Mouse (Mus musculus) liver, embryonic 13.5 days (tissue): Measurements from ENCODE around the gene Gm10024. TPM values are rescaled to one million over a fixed set of nuclear protein-coding genes. Genes with fewer than 3 reads are reported as not detected.
"Not testable (repeated sequence)": the region's sequence is repeated elsewhere in the genome, so short reads cannot be mapped to it uniquely, and the experiment has no call there.

Experiments
- ATAC-seq: fragments of 200-750 bp; cut with Nextera tagmentation; 2 replicates; pipeline ENCODE4 v1.8.0; 2017; ENCODE audit warnings: low read depth, mild to moderate bottlenecking, moderate number of reproducible peaks, moderate library complexity
- DNase-seq: peaks from one replicate; pipeline ENCODE4 v3.0.0; 2022
- H3K27ac ChIP-seq: fragments of 300-500 bp; sonication (generic); 2 replicates; pipeline ENCODE4 v1.5.1; 2015; ENCODE audit warnings: moderate library complexity, mild to moderate bottlenecking, inconsistent platforms
- H3K27me3 ChIP-seq: fragments of 300-500 bp; sonication (generic); 2 replicates; pipeline ENCODE4 v1.6.1; 2015; ENCODE audit warnings: mild to moderate bottlenecking, inconsistent platforms
- H3K36me3 ChIP-seq: fragments of 300-500 bp; sonication (generic); 2 replicates; pipeline ENCODE4 v1.6.1; 2015; ENCODE audit warnings: mild to moderate bottlenecking, inconsistent platforms
- H3K4me1 ChIP-seq: fragments of 300-500 bp; sonication (generic); replicated peaks from 2 replicates; pipeline ENCODE4 v1.6.1; 2015; ENCODE audit warnings: inconsistent platforms
- H3K4me2 ChIP-seq: fragments of 300-500 bp; sonication (generic); 2 replicates; pipeline ENCODE4 v1.6.1; 2015; ENCODE audit warnings: inconsistent platforms, mild to moderate bottlenecking, moderate library complexity
- H3K4me3 ChIP-seq: fragments of 300-500 bp; sonication (generic); replicated peaks from 2 replicates; pipeline ENCODE4 v1.5.1; 2015; ENCODE audit warnings: mild to moderate bottlenecking, inconsistent platforms
- H3K9ac ChIP-seq: fragments of 300-500 bp; sonication (generic); 2 replicates; pipeline ENCODE4 v1.6.1; 2015; ENCODE audit warnings: mild to moderate bottlenecking, inconsistent platforms
- H3K9me3 ChIP-seq: fragments of 300-500 bp; sonication (generic); replicated peaks from 2 replicates; pipeline ENCODE4 v1.6.1; 2016; ENCODE audit warnings: inconsistent platforms
- WGBS: fragments of 180-500 bp; shearing (Covaris S2); methylation state at CpG from one replicate; pipeline ENCODE4 v1.1.7; 2015; ENCODE audit not compliant: insufficient replicate concordance; 5-methylcytosine and 5-hydroxymethylcytosine counted together
- polyA plus RNA-seq: library from polyadenylated mRNA; unstranded; fragments of >200 nt; fragmentation: Nextera tagmentation; extraction: Ambion mirVana; gene quantifications from 2 replicates; pipeline ENCODE4 v1.2.1, GENCODE M21; 2015

Gm10024 gene
- polyA plus RNA-seq, 1 experiment from 2014 or later: not detected

- no peaks in the 10 kb centered on the region for H3K36me3 ChIP-seq
- no peak overlapping the region for H3K9ac ChIP-seq
- ATAC-seq (no peak), DNase-seq (no peak)
- H3K27ac ChIP-seq: no peak overlapping the region
- no peaks in the 10 kb centered on the region for H3K4me1 ChIP-seq
- no peaks in the 10 kb centered on the region for H3K27me3 ChIP-seq
- H3K4me3 ChIP-seq: no peak overlapping the region
- H3K4me2 ChIP-seq: no peak overlapping the region
- peaks cover 3% of the 10 kb centered on the region; the same call in 1 of the 2 replicates for H3K9me3 ChIP-seq
- 79% methylated on average over 1 of the region's 1 CpGs for WGBS
Observed at GRCm38 (mm10) chr10:77735928-77736327, 24.7 kb downstream of the Gm10024 start.

GRCm38 (mm10) chr10:77738929-77739328 is 27.7 kb downstream of the Gm10024 start:
- H3K4me3 ChIP-seq: no peak overlapping the region
- H3K9ac ChIP-seq: no peak overlapping the region
- no peaks in the 10 kb centered on the region for H3K36me3 ChIP-seq
- no peak overlapping the region for H3K27ac ChIP-seq
- peaks cover 3% of the 10 kb centered on the region; the same call in 1 of the 2 replicates for H3K9me3 ChIP-seq
- WGBS: 56% methylated on average over 4 of the region's 4 CpGs
- ATAC-seq (no peak), DNase-seq (no peak)
- no peak overlapping the region for H3K4me2 ChIP-seq
- H3K4me1 ChIP-seq: no peaks in the 10 kb centered on the region
- H3K27me3 ChIP-seq: no peaks in the 10 kb centered on the region

GRCm38 (mm10) chr10:77741924-77742688 is 30.8 kb downstream of the Gm10024 start, which contains the start of gene Gm18596:
Gene Gm18596, minus strand, starts transcription at chr10:77742638.
- not testable (repeated sequence) for ATAC-seq, DNase-seq, H3K4me3 ChIP-seq, H3K27ac ChIP-seq, H3K27me3 ChIP-seq, H3K4me2 ChIP-seq, H3K9me3 ChIP-seq, H3K9ac ChIP-seq, H3K4me1 ChIP-seq, H3K36me3 ChIP-seq
- WGBS: 65% methylated on average over 4 of the region's 5 CpGs

GRCm38 (mm10) chr10:77750686-77751085 is 39.4 kb downstream of the Gm10024 start:
- H3K9ac ChIP-seq, DNase-seq, ATAC-seq, H3K4me2 ChIP-seq, H3K9me3 ChIP-seq, H3K4me1 ChIP-seq, H3K27me3 ChIP-seq, H3K36me3 ChIP-seq, H3K4me3 ChIP-seq, H3K27ac ChIP-seq: not testable (repeated sequence)
- 52% methylated on average over 1 of the region's 1 CpGs for WGBS

- not testable (repeated sequence) for H3K4me1 ChIP-seq, H3K9ac ChIP-seq, H3K4me3 ChIP-seq, H3K4me2 ChIP-seq, ATAC-seq, H3K27ac ChIP-seq, DNase-seq, H3K36me3 ChIP-seq, H3K27me3 ChIP-seq, H3K9me3 ChIP-seq
- WGBS: 45% methylated on average over 1 of the region's 1 CpGs
Observed at GRCm38 (mm10) chr10:77751254-77751653, 40.0 kb downstream of the Gm10024 start, which contains the start of gene Gm9736. Gene Gm9736, minus strand, starts transcription at chr10:77751354.

- not testable (repeated sequence) for H3K27ac ChIP-seq, DNase-seq
- WGBS: 39% methylated on average over 3 of the region's 3 CpGs
Observed at GRCm38 (mm10) chr10:77752312-77752711, 41.1 kb downstream of the Gm10024 start.

GRCm38 (mm10) chr10:77753448-77753847 is 42.2 kb downstream of the Gm10024 start:
- no peaks in the 10 kb centered on the region for H3K36me3 ChIP-seq
- no peaks in the 10 kb centered on the region for H3K4me1 ChIP-seq
- no peak overlapping the region for H3K4me2 ChIP-seq
- H3K9ac ChIP-seq: no peak overlapping the region
- ATAC-seq (no peak), DNase-seq (no peak)
- H3K4me3 ChIP-seq: no peak overlapping the region
- H3K27ac ChIP-seq: no peak overlapping the region
- H3K27me3 ChIP-seq: no peaks in the 10 kb centered on the region
- H3K9me3 ChIP-seq: no peaks in the 10 kb centered on the region

More at GRCm38 (mm10) chr10:77752312-77752711, 41.1 kb downstream of the Gm10024 start:
- not testable (repeated sequence) for H3K9me3 ChIP-seq, H3K27me3 ChIP-seq, H3K4me3 ChIP-seq, H3K4me2 ChIP-seq, H3K9ac ChIP-seq, ATAC-seq, H3K36me3 ChIP-seq, H3K4me1 ChIP-seq

- H3K4me3 ChIP-seq, DNase-seq, H3K27ac ChIP-seq, H3K4me1 ChIP-seq, H3K27me3 ChIP-seq, ATAC-seq, H3K4me2 ChIP-seq, H3K9me3 ChIP-seq, H3K36me3 ChIP-seq, H3K9ac ChIP-seq: not testable (repeated sequence)
- WGBS: 50% methylated on average over 1 of the region's 1 CpGs
Observed at GRCm38 (mm10) chr10:77759582-77759981, 48.3 kb downstream of the Gm10024 start, which contains the start of gene Gm3233. Gene Gm3233, minus strand, starts transcription at chr10:77759682.

Other genes starting within 250 kb of the Gm10024 start
- gene Fam207a, start 195.7 kb upstream of the Gm10024 start, polyA plus RNA-seq: 23.3 and 26.2 TPM in 2 replicates
- gene Itgb2, start 181.2 kb upstream of the Gm10024 start, polyA plus RNA-seq: 10.3 and 10.7 TPM in 2 replicates
- 64.1 and 73.2 TPM in 2 replicates for gene Pttg1ip, start 129.7 kb upstream of the Gm10024 start, polyA plus RNA-seq
- gene Sumo3, start 105.4 kb upstream of the Gm10024 start, polyA plus RNA-seq: 118 and 127 TPM in 2 replicates
- 1.1 and 5.3 TPM in 2 replicates for gene Gm49325, start 105.3 kb upstream of the Gm10024 start, polyA plus RNA-seq
- 47.2 and 50.1 TPM in 2 replicates for gene Ube2g2, start 89.2 kb upstream of the Gm10024 start, polyA plus RNA-seq
- 0.07 and 0.10 TPM in 2 replicates for gene Tspear, start 24.9 kb upstream of the Gm10024 start, polyA plus RNA-seq
- gene Gm19402, start 20.7 kb upstream of the Gm10024 start, polyA plus RNA-seq: not detected in 2 replicates
- gene Gm9508, start 14.2 kb upstream of the Gm10024 start, polyA plus RNA-seq: not detected in 2 replicates
- gene Gm10272, start 4.8 kb upstream of the Gm10024 start, polyA plus RNA-seq: not detected in 2 replicates
- not detected in 2 replicates for gene Gm10142, start 4.3 kb downstream of the Gm10024 start, polyA plus RNA-seq
- gene Krtap12-1, start 9.1 kb downstream of the Gm10024 start, polyA plus RNA-seq: not detected in 2 replicates
- gene Gm10100, start 15.0 kb downstream of the Gm10024 start, polyA plus RNA-seq: not detected in 2 replicates
- gene Gm18596, start 31.2 kb downstream of the Gm10024 start, polyA plus RNA-seq: not detected in 2 replicates
- gene Gm9736, start 39.9 kb downstream of the Gm10024 start, polyA plus RNA-seq: not detected in 2 replicates
- gene Gm3233, start 48.2 kb downstream of the Gm10024 start, polyA plus RNA-seq: not detected in 2 replicates
- gene Gm3238, start 59.9 kb downstream of the Gm10024 start, polyA plus RNA-seq: not detected in 2 replicates
- gene Gm7138, start 65.5 kb downstream of the Gm10024 start, polyA plus RNA-seq: not detected in 2 replicates
- gene Gm3250, start 71.1 kb downstream of the Gm10024 start, polyA plus RNA-seq: not detected in 2 replicates
- not detected in 2 replicates for gene Gm7137, start 76.7 kb downstream of the Gm10024 start, polyA plus RNA-seq
- gene Gm9639, start 83.6 kb downstream of the Gm10024 start, polyA plus RNA-seq: not detected in 2 replicates
- not detected in 2 replicates for gene Gm19668, start 87.7 kb downstream of the Gm10024 start, polyA plus RNA-seq
- gene Gm9507, start 100.4 kb downstream of the Gm10024 start, polyA plus RNA-seq: not detected in 2 replicates
- gene Gm2696, start 103.2 kb downstream of the Gm10024 start, polyA plus RNA-seq: not detected in 2 replicates
- not detected in 2 replicates for gene Krtap10-4, start 115.6 kb downstream of the Gm10024 start, polyA plus RNA-seq
- not detected in 2 replicates for gene Krtap10-10, start 124.5 kb downstream of the Gm10024 start, polyA plus RNA-seq
- gene Gm36176, start 135.3 kb downstream of the Gm10024 start, polyA plus RNA-seq: not detected in 2 replicates
- not detected in 2 replicates for gene Gm10318, start 141.4 kb downstream of the Gm10024 start, polyA plus RNA-seq
- gene Gm3285, start 150.5 kb downstream of the Gm10024 start, polyA plus RNA-seq: not detected in 2 replicates
- gene Lrrc3, start 191.1 kb downstream of the Gm10024 start, polyA plus RNA-seq: 8.6 and 10.1 TPM in 2 replicates